Mouse (Mus musculus): ENCODE measurements at regions not wholly inside any gene's neighbourhood (a gene's known extent, or its start where the extent isn't known, plus 50 kb on each side); places are given as distances from the start of the nearest gene placed in this dataset.
"Not testable (repeated sequence)": the region's sequence is repeated elsewhere in the genome, so short reads cannot be mapped to it uniquely, and the experiment has no call there.

- no peak for DNase-seq
Observed at GRCm38 (mm10) chr10:119094166-119094565, 145.7 kb downstream of the Cand1 start.

DNA sequence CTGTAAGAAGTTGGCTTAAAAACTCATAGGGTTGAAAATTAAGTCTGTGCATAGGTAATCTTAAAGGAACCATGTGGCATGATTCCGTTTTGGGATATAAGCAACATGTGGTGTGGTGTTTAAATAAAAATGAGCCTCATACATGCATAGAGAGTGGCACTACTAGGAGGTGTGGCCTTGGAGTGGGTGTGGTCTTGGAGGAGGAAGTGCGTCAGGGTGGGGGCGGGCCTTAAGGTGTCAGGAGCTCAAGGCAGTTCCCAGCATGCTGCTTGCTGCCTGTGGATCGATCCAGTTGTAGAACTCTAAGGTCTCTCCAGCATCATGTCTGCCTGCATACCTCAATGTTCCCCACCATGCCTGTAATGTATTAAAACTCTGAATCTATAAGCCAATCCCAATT is 152.0 kb downstream of the Cand1 start:
- no peak for DNase-seq

DNA sequence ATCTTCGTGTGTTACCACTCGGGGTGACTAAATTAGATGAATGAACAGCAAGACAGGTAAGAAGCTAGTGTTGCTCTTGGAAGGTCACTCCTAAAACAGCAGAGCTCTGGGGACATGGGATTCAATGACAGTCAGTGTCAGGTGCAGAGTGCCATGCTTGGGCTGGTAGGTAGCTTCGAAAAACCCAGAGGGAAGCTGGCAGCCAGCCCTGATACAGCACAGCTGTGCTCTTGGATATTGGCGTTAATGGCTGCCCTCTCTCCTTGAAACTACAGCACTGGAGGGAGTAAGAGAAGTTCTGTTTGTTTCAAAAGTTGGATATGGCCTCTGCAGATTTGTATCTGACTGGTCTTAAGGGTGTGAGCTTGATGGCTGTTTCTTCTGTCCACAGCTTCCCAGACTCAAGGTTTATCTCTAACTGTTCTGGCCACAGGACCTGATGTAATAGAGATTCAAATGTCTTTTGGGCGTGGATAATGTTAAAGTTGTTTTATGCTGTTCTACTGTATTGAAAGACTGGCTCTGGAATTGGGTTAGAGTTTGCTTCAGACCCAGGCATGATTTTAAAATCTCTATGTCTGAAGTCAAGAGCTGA is 152.7 kb downstream of the Cand1 start:
- no peak for DNase-seq

DNA sequence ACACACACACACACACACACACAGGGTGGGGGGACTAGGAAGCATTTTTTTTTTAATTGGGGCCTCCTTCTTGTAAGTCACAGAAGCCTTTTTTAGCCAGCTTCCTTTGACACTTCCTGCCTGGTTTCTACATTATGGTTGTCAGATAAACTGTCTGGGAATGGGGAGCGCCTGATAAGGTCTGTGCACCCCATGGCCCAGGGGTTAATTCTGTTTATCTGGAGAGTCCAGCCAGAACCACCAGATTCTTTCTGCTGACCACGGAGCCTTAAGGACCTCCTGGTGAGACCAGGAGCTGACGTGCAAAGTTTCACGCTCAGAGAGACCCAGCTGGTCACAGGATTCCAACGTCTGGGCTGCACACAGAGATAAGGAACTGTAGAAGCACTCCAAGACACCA is 153.4 kb downstream of the Cand1 start:
- peak; percentile 36 for DNase-seq

DNA sequence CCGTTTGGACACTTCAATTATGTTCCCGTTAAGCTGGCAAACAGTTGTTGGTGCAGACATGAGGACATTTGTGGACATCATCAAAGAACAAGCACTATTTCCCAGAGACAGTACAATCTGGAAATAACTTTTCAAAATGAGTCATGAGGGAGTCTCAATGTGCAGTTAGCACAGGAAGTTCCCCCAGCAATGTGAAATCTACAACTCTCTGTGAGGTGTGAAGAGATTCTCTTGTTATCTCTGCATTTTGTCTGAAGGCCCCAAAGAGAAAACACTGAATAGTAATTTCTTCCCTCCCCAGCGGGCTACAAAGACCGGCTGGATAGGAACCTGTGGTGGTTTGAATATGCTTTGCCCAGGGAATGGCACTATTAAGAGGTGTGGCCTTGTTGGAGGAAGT is 156.4 kb downstream of the Cand1 start:
- DNase-seq, result no peak

- no peak for DNase-seq
Observed at GRCm38 (mm10) chr10:119082861-119083260, 157.0 kb downstream of the Cand1 start.

GRCm38 (mm10) chr10:119081766-119082165 is 158.1 kb downstream of the Cand1 start:
- not testable (repeated sequence) for DNase-seq

DNA sequence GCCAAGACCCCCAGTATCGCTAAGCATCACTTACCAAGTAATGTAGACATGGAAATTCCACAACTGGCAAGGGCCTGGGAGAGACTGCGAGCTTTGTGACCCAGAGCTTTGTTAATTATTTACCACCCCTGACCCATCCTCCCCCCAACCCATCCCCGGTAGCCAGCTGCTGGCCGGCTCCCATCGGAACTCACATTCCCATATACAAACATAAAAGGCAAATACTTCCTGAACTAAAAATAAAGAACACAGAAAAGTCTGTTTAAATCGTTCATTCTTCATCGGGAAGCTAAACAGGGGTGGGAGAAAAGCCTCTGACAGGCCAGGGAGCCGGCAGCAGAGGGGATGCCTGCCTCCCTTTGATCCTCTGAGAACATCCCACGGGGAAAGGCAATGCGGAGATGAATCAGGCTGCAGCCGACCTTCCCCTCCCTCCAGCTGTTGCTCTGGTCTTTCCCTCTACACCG is 163.7 kb downstream of the Cand1 start:
- DNase-seq, result peak; percentile 63

- no peak for DNase-seq
Observed at GRCm38 (mm10) chr10:119074887-119075286, 165.0 kb downstream of the Cand1 start.

- DNase-seq, result no peak
Observed at GRCm38 (mm10) chr10:119073991-119074390, 165.9 kb downstream of the Cand1 start.

GRCm38 (mm10) chr10:119069410-119069809 is 170.4 kb downstream of the Cand1 start:
- DNase-seq, result peak; percentile 35

DNA sequence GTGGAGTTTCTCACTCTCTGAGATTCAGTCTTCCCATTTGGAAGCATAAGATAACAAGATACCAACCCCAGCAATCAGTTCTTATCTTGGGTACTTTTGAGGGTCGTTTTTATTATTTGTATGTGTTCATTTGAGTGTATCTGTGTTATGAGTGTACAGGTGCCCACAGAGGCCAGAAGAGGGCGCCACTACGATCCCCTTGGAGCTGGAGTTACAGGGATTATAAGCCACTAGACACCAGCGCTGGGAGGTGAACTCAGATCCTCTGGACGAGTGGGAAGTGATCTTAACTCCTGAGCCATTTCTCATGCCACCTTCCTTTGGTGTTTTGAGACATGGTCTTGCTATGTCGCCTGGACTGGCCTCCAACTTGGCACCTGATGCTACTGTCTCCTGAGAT is 172.0 kb downstream of the Cand1 start:
- no peak for DNase-seq

DNA sequence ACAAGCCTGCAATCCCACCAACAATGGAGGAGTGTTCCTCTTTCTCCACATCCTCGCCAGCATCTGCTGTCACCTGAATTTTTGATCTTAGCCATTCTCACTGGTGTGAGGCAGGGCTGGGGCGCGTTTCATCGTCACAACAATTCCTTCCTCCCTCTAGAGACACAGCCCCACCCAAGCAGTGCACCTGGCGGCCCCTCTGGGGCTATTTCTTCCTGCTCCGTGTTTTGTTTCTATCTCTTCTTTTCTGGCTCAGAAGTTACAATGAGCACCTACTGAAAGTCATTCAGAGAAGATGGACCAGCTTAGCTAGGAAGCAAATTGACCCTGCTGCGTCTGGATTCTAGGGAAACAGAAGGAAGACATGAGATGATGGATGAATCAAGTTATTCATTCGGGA is 172.5 kb downstream of the Cand1 start:
- no peak for DNase-seq

GRCm38 (mm10) chr10:119065974-119066373 is 173.9 kb downstream of the Cand1 start:
- peak; percentile 81 for DNase-seq

DNA sequence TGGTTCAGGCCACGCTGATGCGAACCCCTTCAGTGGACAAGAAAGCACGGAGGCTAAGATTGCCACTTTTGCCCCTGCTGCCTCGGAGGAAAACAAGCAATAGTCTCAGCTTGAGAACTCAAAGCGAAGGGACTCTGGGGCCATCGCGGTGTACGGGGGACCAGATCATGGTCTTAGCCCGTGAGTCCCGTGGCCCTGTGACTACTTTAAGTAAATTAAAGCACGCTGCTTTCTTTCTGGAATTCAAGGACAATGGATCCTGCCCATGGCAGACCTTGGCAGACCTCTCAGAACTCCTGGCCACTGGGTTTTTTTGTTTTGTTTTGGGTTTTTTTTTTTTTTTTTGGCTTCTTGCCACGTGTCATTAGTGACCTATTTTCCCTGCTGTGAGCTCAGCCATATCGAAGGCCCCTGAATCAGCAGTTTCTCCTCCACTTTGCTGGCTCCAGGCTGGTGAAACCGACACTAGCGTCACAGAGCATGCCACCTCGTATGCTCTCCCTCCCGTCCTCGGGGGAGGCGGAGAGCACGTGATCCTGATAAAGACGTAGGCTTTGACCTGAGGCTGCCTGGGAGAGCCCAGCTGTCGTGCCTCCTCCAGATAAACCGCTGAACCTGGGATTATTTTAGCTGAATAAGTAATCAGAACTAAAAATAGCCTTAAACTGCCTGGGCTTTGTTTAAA is 174.6 kb downstream of the Cand1 start:
- peak; percentile 76 for DNase-seq

DNA sequence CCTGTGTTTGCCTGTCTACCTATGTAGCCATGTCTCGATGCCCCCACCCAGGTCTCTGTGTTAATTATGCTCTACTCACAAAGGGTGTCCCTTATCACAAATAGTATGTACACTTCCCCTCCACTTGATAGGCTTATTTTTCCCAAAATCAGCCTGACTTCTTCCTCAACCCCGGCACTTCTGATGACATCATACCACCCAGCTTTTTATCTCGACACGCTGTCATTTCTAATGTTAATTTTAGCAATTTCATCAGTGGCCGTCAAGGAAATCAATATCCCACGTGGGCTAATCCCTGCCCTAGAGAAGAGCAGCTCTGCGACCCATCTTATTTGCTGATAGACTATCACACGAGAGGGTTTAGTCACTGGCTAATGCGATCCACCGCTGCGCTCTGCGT is 175.6 kb downstream of the Cand1 start:
- DNase-seq, result no peak

DNA sequence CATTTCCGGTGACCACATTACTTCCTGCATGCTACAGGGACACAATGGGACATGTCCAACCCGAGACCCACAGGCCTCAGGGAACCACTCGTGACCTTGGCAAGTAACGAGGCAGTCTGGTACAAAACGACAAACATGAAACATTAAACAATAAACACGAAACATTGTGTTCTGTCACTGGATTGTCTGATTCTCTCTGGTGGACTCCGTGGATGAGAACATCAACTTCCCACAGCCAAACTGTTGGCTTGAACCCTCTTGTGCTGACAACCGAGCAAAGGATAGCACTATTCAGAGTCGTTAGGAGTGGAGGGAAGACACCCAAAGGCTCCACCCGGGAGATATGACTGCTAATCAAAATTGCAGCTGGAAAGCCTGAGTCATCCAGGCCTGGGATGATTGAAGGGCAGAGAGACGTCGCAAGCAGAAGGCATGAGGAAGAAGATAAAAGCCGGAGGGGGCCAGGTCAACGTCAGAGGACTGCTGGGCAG is 176.6 kb downstream of the Cand1 start:
- no peak for DNase-seq

DNA sequence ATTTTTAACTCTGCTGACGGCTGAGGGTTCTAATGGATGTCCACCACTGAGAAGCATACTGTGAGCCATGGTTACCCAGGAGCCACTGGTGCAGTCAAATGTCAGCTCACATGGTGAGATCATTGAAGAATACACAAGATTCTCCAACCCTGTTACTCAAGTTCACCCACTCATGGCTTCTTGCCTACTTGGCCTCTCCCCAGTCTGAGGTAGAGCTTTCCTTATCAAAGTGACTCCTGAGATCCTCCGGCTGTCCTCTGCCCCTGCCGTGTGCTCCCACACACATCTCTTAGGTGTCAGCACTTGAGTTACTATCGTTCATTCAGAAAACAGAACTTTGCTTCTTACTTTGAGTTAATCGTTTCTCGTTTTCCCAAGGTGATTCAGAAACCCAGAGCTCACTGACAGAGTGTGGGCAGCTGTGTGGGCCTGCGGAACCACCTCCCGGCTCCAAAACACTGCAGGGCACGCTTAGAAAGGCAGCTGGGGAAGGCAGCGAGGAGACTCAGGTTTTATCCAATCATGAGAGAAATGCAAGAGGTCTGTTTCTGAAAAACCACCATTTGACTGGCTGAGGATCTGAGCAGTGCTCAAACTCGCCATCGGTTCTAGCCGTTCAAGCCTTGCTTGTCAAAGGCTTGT is 177.8 kb downstream of the Cand1 start:
- no peak for DNase-seq

- no peak for DNase-seq
Observed at GRCm38 (mm10) chr10:119061349-119061850, 178.5 kb downstream of the Cand1 start.

GRCm38 (mm10) chr10:119058493-119059020 is 181.3 kb downstream of the Cand1 start:
- DNase-seq, result no peak

DNA sequence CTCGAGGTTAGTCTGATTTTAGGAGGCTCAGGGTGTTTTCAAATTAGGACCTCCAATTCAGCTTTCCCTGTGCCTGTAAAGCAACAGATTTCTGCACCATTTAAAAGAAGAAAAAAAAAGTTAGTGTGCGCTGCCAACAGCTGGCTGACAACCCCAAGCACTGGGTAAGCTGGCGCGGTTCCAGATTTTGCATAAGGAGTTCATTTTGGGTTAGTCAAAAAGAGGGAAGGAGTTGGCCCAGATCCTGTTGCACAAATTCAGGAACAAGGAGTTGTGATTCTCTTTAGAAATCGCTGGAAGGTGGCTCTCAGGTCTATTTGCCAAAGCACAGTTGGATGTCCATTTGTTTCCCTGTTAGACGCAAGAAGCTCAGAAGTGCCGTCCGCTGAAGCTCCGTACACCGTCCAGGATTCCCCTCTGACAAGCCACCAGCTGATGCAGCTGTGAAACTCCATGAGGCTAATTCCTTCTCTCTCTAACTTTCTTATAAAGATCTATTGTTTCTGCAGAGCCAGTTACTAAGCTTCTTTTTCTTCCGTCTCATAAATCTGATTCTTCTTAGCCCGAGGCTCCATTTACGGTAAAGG is 184.6 kb downstream of the Cand1 start:
- peak; percentile 81 for DNase-seq

DNA sequence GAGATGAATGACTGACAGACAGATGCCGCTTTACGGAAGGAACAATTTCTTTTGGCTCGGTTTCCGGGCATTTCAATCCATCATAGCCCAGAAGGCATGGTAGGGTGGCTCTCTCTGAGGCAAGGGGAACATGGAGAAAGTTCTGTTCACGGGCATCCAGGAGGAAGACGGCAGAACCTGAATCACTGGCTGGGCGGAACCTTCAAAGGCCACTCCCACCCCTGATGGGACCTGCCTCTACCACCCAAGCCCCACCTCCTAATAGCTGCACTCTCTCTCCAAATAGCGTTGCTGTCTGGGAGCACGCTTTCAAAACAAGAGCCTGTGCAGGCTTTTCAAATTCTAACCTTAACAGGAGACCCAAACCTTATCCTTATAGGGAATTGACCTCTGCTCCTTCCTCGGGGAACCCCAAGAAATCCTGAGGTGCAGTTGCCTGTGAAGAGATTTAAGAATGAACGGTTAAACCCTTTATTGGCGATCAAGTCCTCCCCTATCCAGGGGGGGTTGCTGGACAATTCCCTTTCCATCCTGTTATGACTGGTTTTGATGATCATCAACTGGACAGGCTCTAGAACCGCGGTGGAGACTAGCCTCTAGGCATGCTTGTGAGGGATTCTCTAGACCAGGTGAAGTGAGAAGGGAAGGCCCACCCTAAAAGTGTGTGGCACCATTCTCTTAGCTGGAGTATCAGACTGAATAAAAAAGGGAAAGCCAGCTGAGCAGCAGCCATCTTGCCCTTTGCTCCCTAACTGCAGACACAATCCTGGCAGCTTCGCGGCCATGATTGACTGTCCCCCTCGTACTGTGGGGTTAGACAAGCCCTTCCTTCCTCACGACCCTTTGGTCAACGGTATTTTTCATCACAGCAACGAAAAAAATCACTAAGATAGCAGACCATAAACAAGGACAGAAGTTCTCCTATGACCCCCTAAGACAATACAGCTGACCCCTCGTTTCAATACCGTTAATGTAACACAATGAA is 184.5 kb upstream of the Dyrk2 start:
- DNase-seq, result no peak

Data from kidney, postnatal 10 days (tissue).